Mouse (Mus musculus): ENCODE data around the gene Stam. TPM values are rescaled to one million over a fixed set of nuclear protein-coding genes. Genes with fewer than 3 reads are reported as not detected.
"Not testable (repeated sequence)": the region's sequence is repeated elsewhere in the genome, so short reads cannot be mapped to it uniquely, and the experiment has no call there.

Stam gene
- polyA plus RNA-seq, 1 experiment from 2014 or later: 67.0 TPM

GRCm38 (mm10) chr2:14165066-14165465 is 91.2 kb downstream of the Stam start:
- no peaks in the 10 kb centered on the region for H3K27me3 ChIP-seq
- H3K36me3 ChIP-seq: no peaks in the 10 kb centered on the region
- H3K4me2 ChIP-seq: no peak overlapping the region
- no peak overlapping the region for H3K9ac ChIP-seq
- peak overlapping the region; percentile 45; the same call in 1 of the 2 replicates for H3K27ac ChIP-seq
- WGBS: 76% methylated on average over 2 of the region's 2 CpGs
- H3K9me3 ChIP-seq (replicated peaks): no peaks in the 10 kb centered on the region
- H3K4me3 ChIP-seq (replicated peaks): no peak overlapping the region
- no peak for ATAC-seq (replicated peaks; ENCODE audit: low FRiP score)
- no peaks in the 10 kb centered on the region for H3K4me1 ChIP-seq

- Histone ChIP-seq H3K4me3 (replicated peaks) (no peak overlapping the region), H3K27ac (no peak overlapping the region), H3K36me3 (no peaks in the 10 kb centered on the region), H3K9ac (no peak overlapping the region), H3K9me3 (replicated peaks) (no peaks in the 10 kb centered on the region), H3K4me1 (no peaks in the 10 kb centered on the region), H3K4me2 (no peak overlapping the region), H3K27me3 (no peaks in the 10 kb centered on the region)
- 77% methylated on average over 3 of the region's 3 CpGs for WGBS
- peak; percentile 29; the same call in 1 of the 2 replicates for ATAC-seq (replicated peaks; ENCODE audit: low FRiP score)
Measured at GRCm38 (mm10) chr2:14165618-14166344, 91.9 kb downstream of the Stam start.

GRCm38 (mm10) chr2:14167721-14168120 is 93.8 kb downstream of the Stam start:
- Histone ChIP-seq H3K4me1 (no peaks in the 10 kb centered on the region), H3K4me3 (replicated peaks) (no peak overlapping the region), H3K9ac (no peak overlapping the region), H3K9me3 (replicated peaks) (no peaks in the 10 kb centered on the region), H3K4me2 (no peak overlapping the region), H3K36me3 (no peaks in the 10 kb centered on the region), H3K27me3 (no peaks in the 10 kb centered on the region), H3K27ac (no peak overlapping the region)
- ATAC-seq (replicated peaks; ENCODE audit: low FRiP score): no peak

GRCm38 (mm10) chr2:14174334-14174733 is 100.4 kb downstream of the Stam start, which contains the start of gene Tmem236:
TSS of gene Tmem236 (plus strand) at chr2:14174523.
- H3K36me3 ChIP-seq: no peaks in the 10 kb centered on the region
- H3K4me3 ChIP-seq (replicated peaks): no peak within 1 kb of the TSS
- no peak within 1 kb of the TSS for H3K9ac ChIP-seq
- 60% methylated on average over 3 of the region's 3 CpGs for WGBS
- no peak for ATAC-seq (replicated peaks; ENCODE audit: low FRiP score)
- H3K27ac ChIP-seq: no peak within 1 kb of the TSS
- no peaks in the 10 kb centered on the region for H3K9me3 ChIP-seq (replicated peaks)
- H3K27me3 ChIP-seq: no peaks in the 10 kb centered on the region
- no peaks in the 10 kb centered on the region for H3K4me1 ChIP-seq
- no peak within 1 kb of the TSS for H3K4me2 ChIP-seq

GRCm38 (mm10) chr2:14176460-14177193 is 102.7 kb downstream of the Stam start:
- Histone ChIP-seq H3K4me3 (replicated peaks) (no peak overlapping the region), H3K27ac (no peak overlapping the region), H3K9ac (no peak overlapping the region), H3K27me3 (no peaks in the 10 kb centered on the region), H3K4me2 (no peak overlapping the region), H3K9me3 (replicated peaks) (no peaks in the 10 kb centered on the region), H3K36me3 (no peaks in the 10 kb centered on the region), H3K4me1 (no peaks in the 10 kb centered on the region)
- ATAC-seq (replicated peaks; ENCODE audit: low FRiP score): no peak
- 72% methylated on average over 2 of the region's 2 CpGs for WGBS

- Histone ChIP-seq H3K4me3 (replicated peaks) (no peak overlapping the region), H3K9ac (no peak overlapping the region), H3K4me1 (no peaks in the 10 kb centered on the region), H3K36me3 (no peaks in the 10 kb centered on the region), H3K4me2 (no peak overlapping the region), H3K27ac (no peak overlapping the region), H3K9me3 (replicated peaks) (no peaks in the 10 kb centered on the region), H3K27me3 (no peaks in the 10 kb centered on the region)
- no peak for ATAC-seq (replicated peaks; ENCODE audit: low FRiP score)
Measured at GRCm38 (mm10) chr2:14184375-14184774, 110.5 kb downstream of the Stam start.

- ATAC-seq (replicated peaks; ENCODE audit: low FRiP score): no peak
- H3K9me3 ChIP-seq (replicated peaks): no peaks in the 10 kb centered on the region
- H3K4me1 ChIP-seq: no peaks in the 10 kb centered on the region
- WGBS: 46% methylated on average over 4 of the region's 4 CpGs
- H3K4me3 ChIP-seq (replicated peaks): no peak overlapping the region
- H3K4me2 ChIP-seq: no peak overlapping the region
- no peaks in the 10 kb centered on the region for H3K27me3 ChIP-seq
- no peaks in the 10 kb centered on the region for H3K36me3 ChIP-seq
- H3K27ac ChIP-seq: no peak overlapping the region
- no peak overlapping the region for H3K9ac ChIP-seq
Measured at GRCm38 (mm10) chr2:14190684-14191083, 116.8 kb downstream of the Stam start.

GRCm38 (mm10) chr2:14191601-14192000 is 117.7 kb downstream of the Stam start:
- H3K36me3 ChIP-seq: no peaks in the 10 kb centered on the region
- H3K9ac ChIP-seq: no peak overlapping the region
- H3K4me1 ChIP-seq: no peaks in the 10 kb centered on the region
- H3K9me3 ChIP-seq (replicated peaks): no peaks in the 10 kb centered on the region
- no peaks in the 10 kb centered on the region for H3K27me3 ChIP-seq
- no peak overlapping the region for H3K4me3 ChIP-seq (replicated peaks)
- H3K27ac ChIP-seq: no peak overlapping the region
- no peak overlapping the region for H3K4me2 ChIP-seq
- WGBS: 83% methylated on average over 4 of the region's 4 CpGs
- no peak for ATAC-seq (replicated peaks; ENCODE audit: low FRiP score)

- no peaks in the 10 kb centered on the region for H3K27me3 ChIP-seq
- WGBS: 72% methylated on average over 6 of the region's 6 CpGs
- no peak overlapping the region for H3K4me2 ChIP-seq
- H3K27ac ChIP-seq: no peak overlapping the region
- H3K9ac ChIP-seq: no peak overlapping the region
- no peaks in the 10 kb centered on the region for H3K4me1 ChIP-seq
- no peak overlapping the region for H3K4me3 ChIP-seq (replicated peaks)
- H3K9me3 ChIP-seq (replicated peaks): no peaks in the 10 kb centered on the region
- no peaks in the 10 kb centered on the region for H3K36me3 ChIP-seq
- no peak for ATAC-seq (replicated peaks; ENCODE audit: low FRiP score)
Measured at GRCm38 (mm10) chr2:14192046-14192445, 118.1 kb downstream of the Stam start.

GRCm38 (mm10) chr2:14198325-14198903 is 124.5 kb downstream of the Stam start:
- H3K27ac ChIP-seq; H3K36me3 ChIP-seq; H3K4me2 ChIP-seq; H3K4me3 ChIP-seq (replicated peaks); H3K27me3 ChIP-seq; H3K9ac ChIP-seq; H3K4me1 ChIP-seq; ATAC-seq (replicated peaks; ENCODE audit: low FRiP score); H3K9me3 ChIP-seq (replicated peaks): not testable (repeated sequence)
- WGBS: 55% methylated on average over 1 of the region's 2 CpGs

All from kidney, embryonic 15.5 days (tissue).